Mouse (Mus musculus): ENCODE data around the gene Ino80d. TPM values are rescaled to one million over a fixed set of nuclear protein-coding genes. Genes with fewer than 3 reads are reported as not detected.
A peak's percentile ranks its signal among the peaks of the same experiment; 100 is the strongest.

The Ino80d gene
- total RNA-seq, 2 experiments from 2014 or later = 27.7 to 28.6 TPM

- no peak for DNase-seq (ENCODE audit: low spot score in 2 of 2)
These were observed 195.2 kb downstream of the Ino80d start for GRCm38 (mm10) chr1:62919219-62919618.

DNA sequence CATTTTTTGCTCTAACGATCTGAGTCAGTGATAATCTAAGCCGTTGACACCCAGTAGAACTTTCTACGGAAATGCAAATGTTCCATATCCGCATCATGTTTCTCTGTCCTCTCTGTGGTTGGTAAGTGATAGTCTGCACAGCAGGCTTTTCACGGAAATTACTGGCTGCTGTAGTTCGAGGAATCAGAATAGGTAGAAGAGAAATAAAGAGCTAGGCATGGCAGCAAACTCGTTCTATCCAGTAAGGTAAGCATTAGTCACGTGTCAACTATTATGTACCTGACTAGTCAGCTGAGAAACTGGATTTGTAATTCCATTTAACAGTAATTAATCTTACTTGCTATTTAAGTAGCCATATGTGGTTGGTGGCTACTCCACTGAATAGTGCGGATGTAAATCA, 197.9 kb downstream of the Ino80d start:
- DNase-seq (ENCODE audit: low spot score in 2 of 2) = no peak

DNA sequence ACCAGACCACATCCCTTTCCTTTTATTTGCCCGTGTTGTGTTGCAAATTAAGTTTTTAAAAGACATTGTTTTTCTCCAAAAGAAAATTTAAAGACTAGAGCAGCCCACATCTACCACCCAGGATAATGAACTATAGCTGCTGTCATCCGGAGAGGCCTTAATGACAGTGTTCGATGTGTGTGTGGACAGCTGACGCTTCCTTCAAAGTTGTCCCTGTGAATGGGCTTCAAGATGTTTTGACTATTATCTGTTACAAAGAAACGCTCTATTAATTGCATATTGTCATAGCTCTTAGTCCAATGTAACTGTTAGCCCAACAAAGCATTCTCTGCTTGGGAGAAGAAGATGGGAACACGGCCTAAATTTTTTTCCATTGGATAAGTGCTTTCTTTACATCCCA, 200.0 kb downstream of the Ino80d start:
- DNase-seq (ENCODE audit: low spot score in 2 of 2) = no peak

DNA sequence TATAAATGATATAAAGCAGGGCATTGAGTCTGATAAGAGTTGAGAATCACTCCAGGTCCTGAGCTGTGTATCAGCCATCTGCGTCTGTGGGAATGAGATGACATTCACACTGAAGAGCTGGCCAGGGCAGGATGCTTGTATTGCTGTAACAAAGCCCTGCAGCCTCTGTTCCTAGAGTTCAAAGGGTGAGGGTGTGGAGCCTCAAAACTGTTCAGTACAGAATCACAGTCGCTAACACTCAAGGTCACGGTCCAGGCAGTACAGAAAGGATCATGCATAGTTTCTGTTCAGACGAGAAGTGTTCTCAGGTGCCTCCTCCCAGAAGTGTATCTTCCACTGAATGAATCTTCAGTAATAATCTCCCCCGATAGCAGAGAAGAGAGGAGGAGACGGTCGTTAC, 203.0 kb downstream of the Ino80d start:
- DNase-seq (ENCODE audit: low spot score in 2 of 2) = no peak

DNA sequence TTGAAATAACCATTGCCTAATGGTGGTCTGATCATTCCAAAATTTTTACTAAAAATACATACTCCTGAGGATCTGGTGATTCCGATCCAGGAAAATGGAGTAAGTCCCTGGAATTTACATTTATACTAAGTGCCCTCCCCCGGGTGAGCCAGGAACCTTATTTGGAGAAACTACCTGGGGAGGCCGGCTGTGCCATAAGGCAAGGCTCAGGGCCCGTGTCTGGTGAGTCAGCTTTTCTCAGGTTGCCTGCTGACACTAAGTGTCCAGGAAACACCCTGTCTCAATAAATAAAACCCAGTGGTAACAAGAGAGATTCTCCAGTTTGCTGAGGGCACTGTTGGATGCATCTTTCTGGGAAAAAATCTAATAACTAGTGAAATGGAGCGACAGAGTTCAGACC, 205.3 kb downstream of the Ino80d start:
- DNase-seq (ENCODE audit: low spot score in 2 of 2) = no peak

GRCm38 (mm10) chr1:62908508-62908907, 206.0 kb downstream of the Ino80d start:
- DNase-seq (ENCODE audit: low spot score in 2 of 2) = peak; percentile 71 to 88

Small RNAs within 50 kb of the gene (microRNA-seq; reads per million reads assigned to microRNA genes)
- gene Gm24557 (0 reads per million in 2 experiments), gene Gm44468 (0 reads per million in 2 experiments)

Other genes starting within 250 kb of the Ino80d start
- 100 to 1,000 TPM; 348 to 359 TPM for gene Eef1b2, start 62.2 kb upstream of the Ino80d start, total RNA-seq (2021)
- 100 to 1,000 TPM; 149 to 154 TPM for gene Ndufs1, start 62.2 kb upstream of the Ino80d start, total RNA-seq (2021)
- under 1 TPM; 0.47 to 0.48 TPM for gene Gpr1, start 99.9 kb upstream of the Ino80d start, total RNA-seq (2021)
- 10 to 100 TPM; 19.3 to 19.5 TPM for gene Zdbf2, start 158.6 kb upstream of the Ino80d start, total RNA-seq (2021)